Mouse (Mus musculus) liver, embryonic 14.5 days (tissue): ENCODE data around the gene Bri3bp. TPM values are rescaled to one million over a fixed set of nuclear protein-coding genes. Genes with fewer than 3 reads are reported as not detected.

ENCODE experiments used
- ATAC-seq: fragments of 200-750 bp; cut with Nextera tagmentation; 2 replicates; pipeline ENCODE4 v1.8.0; 2017; ENCODE audit warnings: moderate number of reproducible peaks, mild to moderate bottlenecking, moderate library complexity; ENCODE audit not compliant: insufficient read depth
- DNase-seq, 3 experiments: peaks; one replicate each; pipeline ENCODE4 v3.0.0-alpha.2; 2012 to 2013; ENCODE audit warnings: low read depth in 3 of 3, low spot score in 3 of 3
- H3K27ac ChIP-seq: fragments of 300-500 bp; sonication (generic); 2 replicates; pipeline ENCODE4 v1.5.1; 2014; ENCODE audit warnings: moderate library complexity, mild to moderate bottlenecking, control low read depth, inconsistent platforms
- H3K27me3 ChIP-seq: fragments of 300-500 bp; sonication (generic); 2 replicates; pipeline ENCODE4 v1.6.1; 2014; ENCODE audit warnings: mild to moderate bottlenecking, low read length, moderate library complexity; ENCODE audit not compliant: control insufficient read depth, insufficient read depth
- H3K36me3 ChIP-seq: fragments of 300-500 bp; sonication (generic); replicated peaks from 2 replicates; pipeline ENCODE4 v1.6.1; 2014; ENCODE audit warnings: low read depth; ENCODE audit not compliant: control insufficient read depth, insufficient read depth
- H3K4me1 ChIP-seq, 2 experiments: fragments of 200-500 bp in 1 of 2; fragments of 300-500 bp in 1 of 2; sonication (generic) in 1 of 2; replicated peaks; 2 replicates each; pipeline ENCODE4 v1.6.1; 2012 to 2014; ENCODE audit warnings: antibody characterized with exemption in 1 of 2, inconsistent platforms in 1 of 2, low read length in 1 of 2; ENCODE audit not compliant: control insufficient read depth in 2 of 2, insufficient read depth in 2 of 2
- H3K4me2 ChIP-seq: fragments of 300-500 bp; sonication (generic); 2 replicates; pipeline ENCODE4 v1.6.1; 2014; ENCODE audit warnings: low read depth, mild to moderate bottlenecking, control low read depth, moderate library complexity
- H3K4me3 ChIP-seq, 2 experiments: fragments of 200-500 bp in 1 of 2; fragments of 300-500 bp in 1 of 2; sonication (generic) in 1 of 2; 2 replicates each; pipeline ENCODE4 v1.5.1; 2012 to 2014; ENCODE audit warnings: low read depth in 2 of 2, low read length in 2 of 2, mild to moderate bottlenecking in 2 of 2, control low read depth in 1 of 2, inconsistent platforms in 1 of 2, moderate library complexity in 1 of 2; ENCODE audit not compliant: insufficient read depth in 1 of 2
- H3K9ac ChIP-seq: fragments of 300-500 bp; sonication (generic); replicated peaks from 2 replicates; pipeline ENCODE4 v1.6.1; 2014; ENCODE audit warnings: mild to moderate bottlenecking, control low read depth, moderate library complexity
- H3K9me3 ChIP-seq: fragments of 300-500 bp; sonication (generic); 2 replicates; pipeline ENCODE4 v1.6.1; 2016; ENCODE audit warnings: low read length, mixed read lengths; ENCODE audit not compliant: control insufficient read depth
- CTCF ChIP-seq: IDR thresholded peaks from 2 replicates; pipeline ENCODE4 v1.5.1; 2016; ENCODE audit warnings: antibody characterized with exemption, low read depth, control low read depth
- EP300 ChIP-seq: IDR thresholded peaks from 2 replicates; pipeline ENCODE4 v1.6.1; 2016; ENCODE audit warnings: antibody characterized with exemption, low read depth
- WGBS: fragments of 180-500 bp; shearing (Covaris S2); extraction: QIAGEN DNeasy Blood & Tissue Kit; methylation state at CpG from one replicate; pipeline ENCODE4 v1.1.7; 2014; ENCODE audit not compliant: insufficient replicate concordance; 5-methylcytosine and 5-hydroxymethylcytosine counted together
- polyA plus RNA-seq, 2 experiments: library from polyadenylated mRNA; depleted of rRNA in 1 of 2; stranded (reverse) in 1 of 2; unstranded in 1 of 2; fragments of >200 nt; fragmentation: Nextera tagmentation in 1 of 2; extraction: Ambion mirVana in 1 of 2; gene quantifications; 2 replicates each; pipeline versions ENCODE4 v1.2.1 to v1.2.3; 2012 to 2014

The Bri3bp gene
- polyA plus RNA-seq, 2 experiments: 4.9 to 16.4 TPM

- ATAC-seq (peak; percentile 26; the same call in 1 of the 2 replicates), DNase-seq (peak; percentile 77 to 90 (median 83))
- TF ChIP-seq CTCF (no peak), EP300 (no peak)
- 14% methylated on average over 24 of the region's 25 CpGs for WGBS
- peak overlapping the region; percentile 90 for H3K27ac ChIP-seq
- H3K4me3 ChIP-seq: peak overlapping the region; percentile 55 to 60
- no peaks in the 10 kb centered on the region for H3K36me3 ChIP-seq
- no peaks in the 10 kb centered on the region for H3K9me3 ChIP-seq
- H3K4me2 ChIP-seq: peak overlapping the region; percentile 69
- peaks cover 3% of the 10 kb centered on the region for H3K27me3 ChIP-seq
- H3K9ac ChIP-seq: peak overlapping the region; percentile 65
- peaks cover 20 to 32% of the 10 kb centered on the region in 2 experiments for H3K4me1 ChIP-seq
Measured at GRCm38 (mm10) chr5:125393622-125394603, 47.5 kb upstream of the Bri3bp start.

- Histone ChIP-seq H3K9ac (no peak overlapping the region), H3K36me3 (no peaks in the 10 kb centered on the region), H3K4me2 (no peak overlapping the region), H3K27me3 (peaks cover 5% of the 10 kb centered on the region), H3K9me3 (no peaks in the 10 kb centered on the region), H3K4me3 (no peak overlapping the region), H3K27ac (no peak overlapping the region), H3K4me1 (peaks cover 20 to 32% of the 10 kb centered on the region in 2 experiments)
- 49% methylated on average over 3 of the region's 3 CpGs for WGBS
- DNase-seq (no peak), ATAC-seq (no peak)
- TF ChIP-seq EP300: no peak
- no peak for TF ChIP-seq CTCF
Measured at GRCm38 (mm10) chr5:125395008-125395407, 46.4 kb upstream of the Bri3bp start.

DNA sequence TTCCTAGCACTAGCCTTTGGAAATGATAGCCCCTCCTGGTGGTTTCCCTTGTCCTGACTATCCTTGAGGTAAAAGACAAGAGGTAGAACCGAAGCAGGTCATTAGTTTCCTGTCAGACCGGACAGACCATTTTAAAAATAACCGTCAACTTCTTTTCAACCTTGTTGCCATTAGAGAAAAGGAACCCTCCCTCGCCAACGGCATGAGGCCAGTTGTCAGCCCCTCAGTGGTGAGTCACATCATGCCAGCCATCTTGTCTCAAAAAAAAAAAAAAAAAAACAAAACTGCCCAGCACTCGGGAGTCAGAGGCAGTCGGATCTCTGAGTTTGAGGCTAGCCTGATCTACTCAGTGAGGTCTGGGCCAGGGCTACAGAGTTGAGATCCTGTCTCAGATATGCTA lies 40.5 kb upstream of the Bri3bp start:
- Histone ChIP-seq H3K4me3 (no peak overlapping the region), H3K27ac (no peak overlapping the region), H3K36me3 (no peaks in the 10 kb centered on the region), H3K9ac (no peak overlapping the region), H3K27me3 (peaks cover 12% of the 10 kb centered on the region), H3K4me2 (no peak overlapping the region), H3K9me3 (no peaks in the 10 kb centered on the region), H3K4me1 (peaks cover 0 to 8% of the 10 kb centered on the region in 2 experiments; a peak in 2 of 4 replicates)
- DNase-seq: no peak
- ATAC-seq: no peak
- no peak for TF ChIP-seq CTCF
- WGBS: 34% methylated on average over 7 of the region's 7 CpGs

DNA sequence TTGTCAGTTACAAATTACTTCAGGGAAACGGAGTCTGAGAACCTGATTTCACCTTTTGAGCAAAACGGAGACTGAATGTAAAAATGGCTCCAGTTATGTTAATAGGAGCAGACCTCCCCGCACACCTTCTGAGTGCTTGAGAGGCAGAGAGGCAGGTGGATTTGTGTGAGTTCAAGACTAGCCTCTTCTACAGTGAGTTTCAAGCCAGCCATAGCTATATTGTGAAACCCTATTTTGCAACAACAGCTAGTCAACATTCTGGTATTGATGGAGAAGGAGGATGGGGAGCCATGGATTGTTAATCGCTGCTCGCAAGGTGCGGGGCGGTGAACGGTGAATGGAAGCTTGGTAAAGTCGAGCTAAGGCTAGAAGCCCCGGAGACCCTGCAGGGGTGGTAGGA lies 38.9 kb upstream of the Bri3bp start:
- Histone ChIP-seq H3K27ac (no peak overlapping the region), H3K27me3 (peaks cover 9% of the 10 kb centered on the region), H3K4me3 (no peak overlapping the region), H3K9me3 (no peaks in the 10 kb centered on the region), H3K4me2 (peak overlapping the region; percentile 96; the same call in 1 of the 2 replicates), H3K4me1 (peaks cover 5 to 18% of the 10 kb centered on the region in 2 experiments), H3K36me3 (no peaks in the 10 kb centered on the region), H3K9ac (no peak overlapping the region)
- no peak for DNase-seq
- 53% methylated on average over 10 of the region's 10 CpGs for WGBS
- TF ChIP-seq CTCF (no peak), EP300 (no peak)
- no peak for ATAC-seq

GRCm38 (mm10) chr5:125402991-125403390 lies 38.4 kb upstream of the Bri3bp start:
- ATAC-seq: no peak
- whole genome bisulfite sequencing: 44% methylated on average over 6 of the region's 6 CpGs

More at GRCm38 (mm10) chr5:125402991-125403390, 38.4 kb upstream of the Bri3bp start:
- Histone ChIP-seq H3K9me3 (no peaks in the 10 kb centered on the region), H3K4me1 (peaks cover 5 to 18% of the 10 kb centered on the region in 2 experiments), H3K4me3 (no peak overlapping the region), H3K4me2 (peak overlapping the region; percentile 96), H3K27ac (no peak overlapping the region), H3K27me3 (peaks cover 9% of the 10 kb centered on the region), H3K36me3 (no peaks in the 10 kb centered on the region), H3K9ac (no peak overlapping the region)
- TF ChIP-seq CTCF: no peak
- TF ChIP-seq EP300: no peak
- no peak for DNase-seq
